Mouse (Mus musculus): ENCODE data around the gene Syt6.

Syt6 gene

DNA sequence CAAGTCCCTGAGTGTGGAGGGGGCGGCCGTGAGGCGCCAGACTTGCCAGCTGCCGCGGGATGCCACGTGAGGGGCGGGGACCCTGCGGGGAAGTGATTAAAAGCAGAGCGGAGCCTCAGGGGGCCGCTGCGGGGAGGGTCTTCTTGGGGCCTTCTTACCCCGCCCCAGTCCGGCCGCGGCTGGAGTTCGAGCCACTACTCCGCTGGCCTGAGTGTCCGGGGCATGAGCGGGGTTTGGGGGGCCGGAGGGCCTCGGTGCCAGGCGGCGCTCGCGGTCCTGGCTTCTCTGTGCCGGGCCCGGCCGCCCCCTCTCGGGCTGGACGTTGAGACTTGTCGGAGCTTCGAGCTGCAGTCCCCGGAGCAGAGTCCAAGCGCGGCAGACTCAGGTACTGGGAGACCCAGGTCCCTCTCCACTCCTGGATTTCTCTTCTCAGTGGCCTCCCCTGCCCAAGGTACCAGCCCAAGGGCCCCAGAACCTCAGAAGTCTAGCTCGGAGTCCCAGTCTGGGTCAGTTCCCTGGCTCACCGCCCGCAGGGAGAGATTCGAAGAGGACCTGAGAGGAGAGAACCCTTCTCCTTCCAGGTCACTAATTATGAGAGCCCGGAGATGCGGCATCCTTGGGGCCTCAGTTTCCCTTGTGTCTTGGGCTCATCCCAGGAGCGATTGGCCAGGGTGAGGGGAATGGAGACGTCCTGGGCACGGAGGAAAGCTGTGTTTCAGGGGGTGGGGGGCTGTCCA is at the start of gene Syt6:
Gene Syt6 (plus strand): TSS at position 76 of the 737 bp plus-strand sequence.
- no peak for DNase-seq

DNA sequence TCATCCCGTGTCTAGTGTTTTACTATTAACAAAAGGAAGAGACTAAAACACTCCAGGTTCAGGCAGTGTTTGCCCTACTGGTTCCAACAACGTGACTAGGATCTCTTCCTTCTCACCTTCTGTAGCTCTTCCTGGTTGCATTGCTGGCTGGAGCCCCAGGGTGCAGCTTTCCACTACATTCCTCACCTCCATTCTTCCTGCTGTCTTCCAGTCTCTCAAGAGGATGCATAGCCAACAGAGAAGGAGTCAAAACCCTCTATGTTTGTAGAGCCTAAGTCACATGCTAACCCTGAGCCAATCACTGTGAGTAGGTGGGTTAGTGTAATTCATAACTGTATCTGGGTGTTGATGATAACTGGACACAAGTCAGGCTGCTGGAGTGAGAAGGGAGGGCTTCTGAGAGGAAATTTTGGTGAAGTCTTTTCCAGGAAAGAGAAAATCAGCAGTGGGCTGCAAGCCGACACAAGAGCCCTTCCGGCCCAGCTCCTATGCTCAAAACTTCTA is 48.8 kb upstream of the Syt6 start:
- no peak for DNase-seq

DNA sequence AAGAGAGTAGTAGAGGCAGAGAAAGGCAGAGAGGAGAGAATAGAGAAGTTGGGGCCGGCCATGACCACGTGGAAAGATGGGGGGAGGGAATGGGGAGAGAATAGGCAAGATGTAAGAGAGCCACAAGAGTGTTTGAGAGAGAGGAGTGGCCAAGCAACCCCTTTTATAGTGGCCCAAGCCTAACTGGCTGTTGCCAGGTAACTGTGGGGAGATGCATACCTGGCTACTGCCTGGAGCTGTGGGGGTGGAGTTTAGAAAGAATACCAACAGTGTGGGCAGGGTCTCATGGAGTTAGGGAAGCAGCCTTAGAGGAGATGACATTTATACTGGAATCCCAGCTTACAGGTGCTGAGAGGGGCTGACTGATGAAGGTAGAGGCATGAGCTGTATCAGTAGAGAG is 48.2 kb upstream of the Syt6 start:
- DNase-seq = no peak

DNA sequence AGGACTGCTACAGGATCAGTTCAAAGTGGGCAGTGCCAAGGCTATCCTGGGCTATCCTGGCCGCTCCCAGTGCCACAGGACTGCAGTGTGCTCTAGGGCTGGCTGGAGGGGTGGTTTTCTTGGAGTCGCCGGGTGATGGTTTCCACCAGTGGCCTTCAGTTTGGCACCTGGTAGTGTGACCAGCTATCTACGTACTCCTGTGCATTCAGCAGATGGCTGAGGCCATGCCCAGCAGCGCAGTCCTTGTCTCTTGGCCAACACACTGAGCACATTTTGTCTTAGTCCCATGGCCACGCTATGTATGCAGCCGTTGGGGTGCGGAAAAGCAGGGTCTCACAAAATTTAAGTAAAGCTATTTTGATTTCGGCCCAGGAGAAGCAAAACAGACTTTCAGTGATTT is 41.0 kb upstream of the Syt6 start:
- no peak for DNase-seq

DNA sequence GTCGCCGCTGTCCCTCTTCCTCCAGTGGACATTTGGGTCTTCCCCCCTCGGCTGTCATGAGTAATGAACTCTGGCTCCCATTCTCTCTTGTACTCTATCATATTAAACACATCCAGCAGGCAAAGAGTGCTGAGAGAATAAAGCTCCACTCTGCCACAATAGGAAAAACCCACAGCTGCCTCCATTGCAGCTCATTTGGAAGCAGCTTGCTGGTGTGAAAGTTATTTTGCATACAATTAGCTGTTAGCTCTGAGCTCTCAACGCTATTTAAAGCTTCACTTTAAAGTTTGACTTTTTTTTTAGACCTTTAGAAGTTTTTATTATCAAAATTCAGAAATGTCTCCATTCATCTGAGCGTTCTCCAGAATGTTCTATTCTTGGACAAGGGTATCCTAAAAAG is 39.8 kb upstream of the Syt6 start:
- no peak for DNase-seq

DNA sequence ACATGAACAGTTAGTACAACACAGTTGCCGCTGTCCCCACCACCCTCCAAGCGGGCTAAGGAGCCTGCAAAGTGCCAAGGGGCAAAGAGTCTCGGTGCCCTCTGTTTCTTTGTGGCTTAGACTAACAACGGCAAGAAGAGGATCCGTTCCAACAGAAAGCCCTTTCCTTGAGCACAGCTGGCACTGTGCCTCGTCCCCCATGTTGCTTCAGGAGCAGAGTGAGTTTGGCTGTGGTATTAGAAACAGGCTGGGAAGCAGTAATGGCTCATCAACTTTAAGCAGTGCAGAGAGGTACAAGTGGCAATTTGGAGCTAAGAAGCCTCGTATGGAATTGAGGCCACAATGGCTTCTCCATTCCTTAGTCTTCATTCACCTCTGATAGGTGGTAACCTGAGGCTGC is 35.9 kb upstream of the Syt6 start:
- no peak for DNase-seq

DNA sequence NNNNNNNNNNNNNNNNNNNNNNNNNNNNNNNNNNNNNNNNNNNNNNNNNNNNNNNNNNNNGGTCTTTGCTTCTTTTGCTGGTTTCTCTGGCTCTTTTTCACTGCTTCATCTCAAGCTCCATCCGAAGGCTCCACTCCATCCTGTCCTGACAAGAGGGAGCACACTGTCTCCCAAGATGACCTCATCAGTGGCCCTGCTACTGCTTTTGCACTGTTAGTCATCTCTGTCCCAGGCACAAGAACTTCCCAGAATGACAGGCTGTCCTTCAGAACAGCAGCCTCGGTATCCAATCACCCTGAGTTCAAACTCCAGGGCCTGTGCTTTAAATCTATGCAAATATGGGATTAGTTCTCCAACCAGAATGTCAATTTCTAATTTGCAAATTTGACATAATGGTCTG is 28.9 kb upstream of the Syt6 start:
- DNase-seq = no peak

DNA sequence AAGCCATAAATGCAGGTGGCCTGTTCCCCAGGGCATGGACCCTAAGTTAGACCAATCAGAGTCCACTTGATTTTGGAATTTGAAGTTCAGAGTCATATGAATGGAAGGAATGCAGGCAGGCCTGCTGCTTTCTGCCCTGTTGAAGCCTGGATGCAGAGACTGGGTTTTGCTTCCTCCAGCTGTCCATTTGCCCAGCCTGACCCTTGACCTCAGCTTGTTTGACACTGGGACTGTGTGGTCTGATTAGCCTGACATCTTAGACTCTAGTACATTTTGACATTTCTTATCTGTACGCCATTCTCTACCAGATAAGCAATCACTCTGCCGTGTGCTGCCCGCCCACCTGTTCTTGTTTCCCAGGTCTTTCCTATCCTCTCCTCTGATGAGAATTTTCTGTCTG is 28.4 kb upstream of the Syt6 start:
- no peak for DNase-seq

DNA sequence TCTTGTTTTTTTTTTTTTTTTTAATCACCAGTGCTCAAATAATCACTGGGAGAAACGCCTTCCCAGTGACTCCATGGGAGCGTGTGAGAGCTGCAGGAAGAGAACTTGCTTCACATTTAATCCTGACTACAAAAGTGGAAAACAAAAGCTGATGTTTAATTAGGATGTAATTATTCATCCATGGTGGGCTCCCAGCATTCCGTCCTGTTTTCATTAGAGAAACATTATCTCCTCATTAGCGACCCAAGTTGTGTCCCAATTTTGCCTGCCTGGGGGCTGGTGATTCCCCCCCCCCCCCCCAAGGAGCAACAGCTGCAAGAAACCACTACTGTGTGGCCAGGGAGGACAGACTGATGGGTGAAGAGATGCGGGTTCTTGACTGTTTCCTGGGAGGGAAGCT is 24.8 kb upstream of the Syt6 start:
- DNase-seq = no peak

DNA sequence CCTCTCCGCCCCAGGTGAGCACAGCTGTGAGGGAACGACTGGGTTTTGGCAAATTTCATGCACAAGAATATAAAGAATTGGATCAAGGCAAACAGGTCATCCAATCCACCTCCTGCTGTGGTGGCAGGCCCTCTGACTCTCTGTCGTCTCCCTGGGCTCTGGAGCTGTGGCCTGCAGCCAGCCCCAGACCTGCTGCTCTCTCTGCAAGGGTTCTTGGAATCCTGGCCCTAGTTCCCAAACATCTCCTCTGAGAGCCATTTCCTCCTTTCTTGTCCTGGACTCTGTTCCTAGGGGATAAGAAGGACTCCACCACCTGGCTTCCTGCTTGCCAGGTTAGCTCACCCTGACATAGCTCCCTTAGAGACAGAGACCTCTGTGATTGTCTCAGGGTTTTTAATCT is 7.8 kb upstream of the Syt6 start:
- DNase-seq = no peak

DNA sequence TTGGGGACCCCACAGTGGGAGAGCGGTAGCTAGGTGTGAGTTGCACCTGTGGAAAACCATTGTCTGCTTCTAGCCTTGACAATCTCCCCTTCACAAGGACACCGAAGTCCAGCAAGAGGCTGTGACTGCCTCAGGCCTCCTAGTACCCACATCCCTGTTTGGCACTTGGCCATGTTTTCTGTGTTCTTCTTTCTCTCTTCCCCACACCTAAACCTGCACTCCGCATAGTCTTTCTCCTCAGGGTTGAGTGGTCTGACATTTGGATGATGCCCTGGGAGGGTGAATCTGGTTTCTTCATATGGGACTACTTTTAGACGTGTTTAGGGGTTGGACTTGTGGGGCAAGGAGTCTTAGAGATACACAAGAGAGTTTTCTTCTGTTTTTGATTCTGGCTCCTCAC is 2.5 kb upstream of the Syt6 start:
- DNase-seq = no peak

DNA sequence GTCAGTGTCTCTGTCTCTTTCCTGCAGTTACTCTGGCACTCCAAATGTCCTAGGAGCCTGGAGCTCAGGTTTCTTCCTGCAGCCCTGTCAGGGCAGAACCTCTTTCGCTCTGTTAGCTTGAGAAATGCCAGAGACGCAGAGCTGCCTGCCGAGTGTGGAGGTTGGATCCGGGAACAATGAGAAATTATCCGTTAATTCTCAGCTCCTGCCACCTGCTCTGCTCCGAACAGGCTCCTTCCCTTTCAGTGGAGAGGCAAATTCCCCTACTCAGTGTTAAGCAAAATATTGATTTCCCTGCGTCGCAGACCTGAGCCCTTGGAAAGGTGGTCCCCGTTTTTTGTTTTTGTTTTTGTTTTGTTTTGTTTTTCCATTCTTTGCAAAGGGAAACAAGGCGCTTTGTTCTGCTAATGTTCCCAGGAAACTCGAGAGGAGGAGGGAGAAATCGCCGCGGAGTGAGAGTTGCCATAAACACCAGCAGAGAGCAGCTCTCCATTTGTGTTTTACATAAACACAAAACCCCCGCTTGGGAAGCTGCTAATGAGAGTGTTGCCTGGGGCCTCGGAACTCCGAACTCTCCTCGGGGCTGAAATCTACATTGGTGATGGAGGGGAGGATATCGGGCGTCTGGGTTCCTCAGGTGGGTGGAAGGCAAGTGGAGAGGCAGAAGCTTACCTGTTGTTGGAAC is 1.8 kb upstream of the Syt6 start:
- DNase-seq = no peak

DNA sequence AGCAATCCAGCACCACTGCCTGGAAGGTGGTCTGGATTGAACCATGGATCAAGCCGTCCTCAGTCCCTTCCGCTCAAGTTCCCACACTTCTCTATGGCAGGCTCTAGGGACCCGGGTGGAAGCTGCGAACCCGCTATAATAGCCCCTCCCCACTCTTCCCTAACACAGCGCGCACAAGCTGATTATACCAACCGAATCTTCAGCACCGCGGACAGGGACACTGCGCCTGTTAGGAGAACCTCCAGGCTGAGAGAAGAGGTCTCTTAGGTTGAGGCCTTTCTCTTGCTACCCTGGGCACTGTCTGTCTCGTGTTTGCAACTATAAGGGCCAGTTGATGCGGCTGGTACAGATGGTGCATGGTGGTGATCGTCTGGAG is 1.3 kb upstream of the Syt6 start:
- no peak for DNase-seq

DNA sequence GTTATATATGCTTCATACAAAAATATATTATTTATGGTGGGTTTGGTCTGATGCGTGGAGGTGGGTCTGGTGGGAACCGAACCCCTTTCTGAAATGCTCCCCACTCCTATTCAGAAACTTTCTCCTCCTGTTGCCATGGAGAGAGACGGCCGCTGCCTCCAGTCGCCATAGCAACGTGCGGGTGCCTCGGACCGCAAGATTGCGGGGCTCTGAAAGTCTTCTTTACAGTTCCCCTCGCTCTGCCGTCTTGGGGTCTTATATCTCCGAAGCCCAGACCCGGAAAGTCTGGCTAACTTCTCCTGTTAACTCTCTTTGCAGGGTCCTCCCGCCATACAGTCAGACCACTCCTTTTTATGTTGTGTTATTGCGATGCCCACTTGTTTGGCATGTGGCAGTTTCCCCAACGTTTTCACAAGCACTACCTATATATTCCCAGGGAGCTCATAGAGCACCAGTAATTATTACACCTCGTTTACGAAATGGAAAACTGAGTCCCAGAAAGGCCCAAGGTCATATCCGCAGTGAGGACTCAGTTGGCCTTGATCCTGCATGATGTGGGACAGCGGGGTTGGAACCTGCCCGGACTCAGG is 370 bp upstream of the Syt6 start:
- no peak for DNase-seq

DNA sequence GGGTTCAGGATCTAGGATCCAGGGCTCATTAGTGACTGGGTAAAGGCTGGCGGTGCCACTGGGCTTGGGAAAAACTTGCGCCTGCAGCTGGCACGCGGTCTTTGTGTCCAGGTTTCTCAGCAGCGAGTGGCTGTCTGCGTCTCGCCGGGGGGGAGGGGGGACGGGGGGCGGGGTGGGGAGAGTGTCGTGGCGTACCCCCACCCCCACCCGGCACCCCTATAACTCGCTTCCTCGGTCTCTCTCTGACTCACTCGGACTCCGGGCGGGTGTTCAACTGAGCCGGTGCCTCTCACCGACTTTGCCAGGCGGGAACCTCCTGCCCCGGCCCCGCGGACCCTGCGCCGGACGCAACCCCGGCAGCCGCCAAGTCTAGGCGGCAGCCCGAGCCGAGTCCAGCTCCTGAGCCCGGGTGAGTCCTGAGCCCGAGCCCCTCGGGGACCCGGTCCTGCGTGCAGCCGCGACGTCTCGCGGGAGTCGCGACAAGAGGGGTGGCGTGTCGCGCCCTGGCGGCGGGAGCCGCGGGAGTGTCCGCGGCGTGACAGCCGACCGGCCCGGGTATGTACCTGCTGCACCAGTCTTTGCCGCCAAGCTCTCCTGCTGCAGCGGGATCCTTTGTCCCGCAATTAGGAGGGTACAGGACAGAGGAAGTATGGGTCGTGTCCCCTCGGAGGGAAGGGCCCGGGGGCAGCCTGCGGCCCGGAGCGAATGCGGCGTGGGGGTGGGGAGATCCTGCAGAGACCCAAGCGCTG is 1.0 kb downstream of the Syt6 start:
- DNase-seq = no peak

DNA sequence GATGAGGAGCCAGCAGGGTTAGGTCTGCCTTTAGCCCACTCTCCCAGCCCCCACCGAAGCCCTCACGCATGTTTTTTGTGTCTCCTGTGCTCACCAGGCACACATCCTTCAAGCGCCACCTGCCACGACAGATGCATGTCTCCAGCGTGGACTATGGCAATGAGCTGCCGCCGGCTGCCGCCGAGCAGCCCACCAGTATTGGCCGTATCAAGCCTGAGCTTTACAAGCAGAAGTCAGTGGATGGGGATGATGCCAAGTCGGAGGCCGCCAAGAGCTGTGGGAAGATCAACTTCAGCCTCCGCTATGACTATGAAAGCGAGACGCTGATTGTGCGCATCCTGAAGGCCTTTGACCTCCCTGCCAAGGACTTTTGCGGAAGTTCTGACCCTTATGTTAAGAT is 12.1 kb downstream of the Syt6 start:
- DNase-seq = no peak

DNA sequence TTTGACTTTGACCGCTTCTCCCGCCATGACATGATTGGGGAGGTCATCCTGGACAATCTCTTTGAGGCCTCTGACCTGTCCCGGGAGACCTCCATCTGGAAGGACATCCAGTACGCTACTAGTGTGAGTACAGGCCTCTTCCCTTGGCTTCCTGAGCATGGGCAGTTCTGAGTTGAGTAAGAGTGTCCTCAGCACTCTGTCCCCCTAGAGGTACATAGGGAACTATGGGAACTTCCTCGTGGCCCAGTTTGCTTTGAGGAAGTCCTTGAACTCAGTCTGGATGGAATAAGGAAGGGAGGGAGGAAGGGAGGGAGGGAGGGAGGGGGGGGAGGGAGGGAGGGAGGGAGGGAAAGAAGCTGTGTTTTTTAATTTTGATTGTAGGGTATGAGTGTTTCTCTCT is 12.6 kb downstream of the Syt6 start:
- DNase-seq = no peak

DNA sequence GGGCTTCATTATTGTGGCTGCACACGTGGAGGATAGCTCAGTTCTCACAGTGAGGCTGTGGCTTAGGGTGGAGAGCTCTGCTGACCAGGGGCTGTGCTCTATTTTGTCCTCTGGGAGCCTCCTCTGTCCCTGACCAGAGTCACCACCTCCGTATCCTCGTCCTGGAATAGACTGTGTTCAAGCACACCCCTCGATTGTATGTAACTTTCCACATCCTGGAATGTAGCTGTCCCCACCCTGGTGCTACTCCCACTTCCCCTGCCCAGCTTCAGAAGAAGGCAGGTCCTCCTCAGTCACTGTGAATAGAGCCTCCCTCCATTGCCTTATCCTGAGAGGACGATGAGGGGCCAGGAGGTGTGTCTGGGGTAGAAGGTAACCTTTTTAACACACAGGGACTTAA is 14.6 kb downstream of the Syt6 start:
- peak; percentile 97 for DNase-seq

DNA sequence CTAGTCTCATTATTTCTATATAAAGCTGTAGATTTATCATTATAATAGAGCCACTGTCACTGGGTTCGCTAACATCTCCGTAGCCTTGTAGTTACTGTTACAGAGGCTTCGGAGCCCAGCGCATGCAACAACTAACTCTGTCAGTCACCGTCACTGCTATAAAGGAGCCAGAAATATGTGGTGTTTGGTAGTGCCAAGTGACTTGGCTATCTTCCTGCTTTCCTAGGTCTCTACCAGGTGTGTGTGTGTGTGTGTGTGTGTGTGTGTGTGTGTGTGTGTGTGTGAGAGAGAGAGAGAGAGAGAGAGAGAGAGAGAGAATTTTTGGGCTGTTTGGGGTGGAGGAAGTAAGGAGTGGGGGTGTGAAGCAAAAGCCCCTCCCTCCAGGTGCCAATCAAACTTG is 17.6 kb downstream of the Syt6 start:
- DNase-seq = no peak

DNA sequence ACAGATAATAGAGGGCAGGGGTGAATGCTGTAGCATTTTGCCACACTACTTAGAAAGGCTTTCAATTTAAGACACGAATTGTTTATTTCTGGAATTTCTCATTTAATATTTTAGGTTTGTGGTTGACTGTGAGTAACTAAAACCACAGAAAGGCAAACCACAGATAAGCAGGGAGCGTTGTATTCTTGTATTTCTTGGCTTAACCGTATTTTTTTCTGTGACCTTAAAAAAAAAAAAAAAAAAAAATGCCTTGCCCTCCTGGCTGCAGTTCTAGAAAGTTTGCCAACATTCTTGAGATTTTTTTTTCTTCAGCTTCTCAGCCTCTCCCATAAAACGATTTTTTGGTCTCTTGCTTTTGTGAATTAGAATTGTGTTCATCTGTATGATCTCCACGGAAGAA is 18.6 kb downstream of the Syt6 start:
- DNase-seq = no peak

DNA sequence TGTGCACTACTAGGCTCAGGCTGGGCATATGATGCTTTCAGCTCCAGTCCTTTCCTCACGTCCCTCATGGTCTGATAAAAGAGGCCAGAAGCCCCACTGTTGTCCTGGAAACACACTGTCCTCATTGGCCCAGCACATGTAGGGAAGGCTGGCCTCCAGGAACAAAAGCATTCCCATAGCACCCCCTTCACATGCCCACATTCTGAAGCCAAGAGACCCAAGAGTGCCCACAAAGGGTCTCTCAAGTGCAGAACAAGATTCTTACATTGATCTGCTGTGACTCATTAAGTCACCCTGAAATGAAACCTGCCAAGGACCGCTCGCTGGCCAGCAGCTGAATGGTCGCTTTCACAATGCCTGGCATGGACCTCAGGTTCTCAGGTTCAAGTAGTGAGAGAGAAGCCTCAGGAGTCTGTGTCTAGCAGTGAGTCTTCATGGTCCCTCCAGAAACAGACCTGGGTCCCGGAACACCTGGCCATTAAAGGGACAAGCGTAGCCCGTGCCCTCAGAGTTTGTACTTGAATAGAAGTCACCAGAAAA is 20.3 kb downstream of the Syt6 start:
- peak; percentile 84 for DNase-seq

DNA sequence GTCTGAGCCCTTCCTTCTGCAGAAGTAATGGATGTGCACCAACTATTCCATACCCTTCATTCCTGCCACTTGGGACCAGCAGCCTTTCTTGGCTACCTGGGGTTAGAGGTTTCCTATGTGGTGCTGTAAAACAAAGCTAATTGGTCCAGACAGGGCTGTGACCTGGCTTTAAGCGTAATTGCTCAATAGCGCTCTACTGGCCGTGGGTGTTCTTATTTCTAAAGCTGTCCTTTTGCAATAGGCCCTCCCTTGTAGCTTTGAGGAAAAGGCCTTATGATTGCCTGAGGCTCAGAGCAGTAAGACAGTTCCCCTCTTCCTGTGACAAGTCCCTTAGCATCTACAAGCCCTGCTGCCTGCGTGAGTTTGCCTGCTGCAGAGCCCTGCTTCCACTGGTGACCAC is 22.6 kb downstream of the Syt6 start:
- DNase-seq = peak; percentile 84

DNA sequence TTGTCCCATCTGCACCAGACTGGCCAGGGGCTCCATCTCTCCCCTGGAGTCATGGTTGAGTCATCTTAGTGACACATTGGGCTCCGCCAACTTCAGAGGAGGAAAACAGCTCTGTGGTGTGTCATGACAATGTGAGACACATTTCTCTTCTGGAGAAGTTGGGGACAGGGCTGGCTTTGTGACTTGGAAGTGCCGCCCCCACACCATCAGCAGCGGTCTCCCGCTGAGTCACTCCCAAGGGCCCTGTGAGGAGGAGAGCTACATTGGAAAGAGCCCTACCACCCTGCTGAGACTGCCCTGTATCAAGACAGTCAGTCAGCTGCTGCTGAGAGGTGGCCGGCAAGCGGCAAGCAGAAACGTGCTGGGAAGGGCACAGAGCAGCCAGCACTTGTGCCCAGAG is 26.0 kb downstream of the Syt6 start:
- peak; percentile 97 for DNase-seq

All from heart, adult 11 months (tissue).